Mouse (Mus musculus) kidney, adult 2 months (tissue): ENCODE data around the gene Sowahd.

Source experiments
- CTCF ChIP-seq: fragments of 200-500 bp; conservative IDR thresholded peaks from 2 replicates; pipeline ENCODE4 v1.5.1; 2011; ENCODE audit warnings: low read depth, mild to moderate bottlenecking, control low read depth, low read length, moderate library complexity, mixed read lengths; ENCODE audit not compliant: insufficient read depth, insufficient read length
- POLR2A ChIP-seq: fragments of 200-500 bp; IDR thresholded peaks from one replicate; pipeline ENCODE4 v1.6.1; 2011; ENCODE audit warnings: low read depth, low read length, control low read depth

DNA sequence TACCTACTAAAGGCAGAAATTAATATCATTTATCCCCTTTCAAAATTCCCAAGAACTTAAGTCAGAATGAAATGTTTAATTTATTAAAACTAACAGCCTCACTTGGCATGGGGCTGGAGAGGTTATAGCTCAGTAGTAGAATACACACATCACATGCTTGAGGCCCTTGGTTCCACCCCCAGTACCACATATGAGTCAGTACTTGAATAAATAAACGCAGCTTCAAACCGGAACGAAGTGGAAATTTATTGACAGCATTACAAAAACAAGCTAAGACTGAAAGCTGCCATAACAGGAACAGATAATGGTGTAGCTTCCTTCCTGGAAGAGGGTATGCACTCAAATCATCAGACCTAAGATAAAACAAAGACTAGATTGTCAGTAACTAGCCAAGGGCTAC, 42.8 kb downstream of the Sowahd start:
- TF ChIP-seq CTCF (no peak), POLR2A (no peak)
